Mouse (Mus musculus) granulocyte monocyte progenitor cell, adult 5-6 weeks (primary cell): ENCODE data around the gene Mapkapk5. TPM values are rescaled to one million over a fixed set of nuclear protein-coding genes. Genes with fewer than 3 reads are reported as not detected.

Source experiments
- ATAC-seq: replicated peaks from 2 replicates; pipeline ENCODE4 v1.8.0; 2016; ENCODE audit warnings: mild to moderate bottlenecking, moderate TSS enrichment, inconsistent platforms; ENCODE audit not compliant: poor library complexity, severe bottlenecking
- total RNA-seq, 2 experiments: library from RNA; stranded (forward) in 1 of 2; stranded (reverse) in 1 of 2; fragments of 200-712, 200-1000 nt in 1 of 2; fragments of >200 nt in 1 of 2; fragmentation: Nextera tagmentation in 1 of 2; gene quantifications; 2 replicates each; pipeline ENCODE4 v1.2.3; 2014 to 2017

Gene Mapkapk5
- total RNA-seq (2014; fragmentation: Nextera tagmentation): 60.9 and 128 TPM in 2 replicates
- 91.6 and 97.7 TPM in 2 replicates for total RNA-seq (2017)

GRCm38 (mm10) chr5:121545793-121546529, at the start of gene Mapkapk5:
Mapkapk5 (minus strand) TSS chr5:121545905.
- ATAC-seq: peak; percentile 84

DNA sequence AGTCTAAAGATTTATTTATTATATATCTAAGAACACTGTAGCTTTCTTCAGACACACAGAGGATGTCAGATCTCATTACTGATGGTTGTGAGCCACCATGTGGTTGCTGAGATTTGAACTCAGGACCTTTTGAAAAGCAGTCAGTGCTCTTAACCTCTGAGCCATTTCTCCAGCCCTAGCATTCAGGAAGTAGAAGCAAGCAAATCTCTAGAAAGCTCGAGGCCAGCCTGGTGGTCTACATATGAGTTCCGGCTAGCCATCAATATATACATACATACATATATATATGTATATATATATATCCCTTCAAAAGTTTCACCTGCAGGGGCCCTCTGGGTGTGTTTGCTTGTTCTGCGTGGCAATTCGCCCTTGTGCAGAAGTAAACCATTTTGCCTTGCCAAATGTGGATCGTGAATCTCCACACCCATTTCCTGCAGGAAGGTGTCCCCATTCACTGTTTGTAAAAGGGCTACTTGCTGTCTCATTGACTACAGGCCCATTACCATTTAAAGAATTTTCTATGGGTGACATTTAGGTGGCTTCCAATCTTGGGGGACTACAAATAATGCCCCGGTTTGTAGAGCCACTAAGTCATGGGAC, 49.1 kb upstream of the Mapkapk5 start:
- no peak for ATAC-seq

GRCm38 (mm10) chr5:121593451-121594401, 48.0 kb upstream of the Mapkapk5 start, which contains the start of gene Aldh2:
Aldh2 (minus strand) TSS chr5:121593824.
- peak; percentile 87 for ATAC-seq

DNA sequence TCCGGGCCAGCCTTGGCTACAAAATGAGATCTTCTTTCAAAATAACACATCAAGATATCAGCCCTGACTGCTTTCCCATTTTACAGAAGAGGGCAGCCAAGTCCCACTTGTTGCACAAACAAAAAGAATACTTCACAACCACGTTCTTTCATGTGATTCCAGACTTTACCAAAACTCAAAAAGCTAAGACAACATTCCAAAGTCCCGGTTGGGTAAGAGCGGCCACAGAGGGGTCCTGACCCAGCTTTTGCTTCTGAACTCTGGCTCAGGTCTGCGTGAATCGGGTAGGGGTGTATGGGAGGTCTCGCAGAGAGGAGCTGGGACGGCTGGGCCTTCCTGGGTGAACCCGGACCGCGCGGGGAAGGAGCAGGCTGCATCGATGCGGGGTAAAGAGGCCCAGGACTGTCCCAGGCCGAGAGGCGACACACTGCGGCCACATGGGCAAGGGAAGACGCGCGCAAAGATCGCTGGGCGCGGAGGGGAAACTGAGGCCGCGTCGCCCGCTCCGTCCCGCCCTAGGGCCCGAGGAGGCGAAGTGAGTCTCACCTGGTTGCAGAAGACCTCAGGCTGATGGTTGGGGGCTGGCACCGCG, 47.2 kb upstream of the Mapkapk5 start:
- ATAC-seq: no peak

DNA sequence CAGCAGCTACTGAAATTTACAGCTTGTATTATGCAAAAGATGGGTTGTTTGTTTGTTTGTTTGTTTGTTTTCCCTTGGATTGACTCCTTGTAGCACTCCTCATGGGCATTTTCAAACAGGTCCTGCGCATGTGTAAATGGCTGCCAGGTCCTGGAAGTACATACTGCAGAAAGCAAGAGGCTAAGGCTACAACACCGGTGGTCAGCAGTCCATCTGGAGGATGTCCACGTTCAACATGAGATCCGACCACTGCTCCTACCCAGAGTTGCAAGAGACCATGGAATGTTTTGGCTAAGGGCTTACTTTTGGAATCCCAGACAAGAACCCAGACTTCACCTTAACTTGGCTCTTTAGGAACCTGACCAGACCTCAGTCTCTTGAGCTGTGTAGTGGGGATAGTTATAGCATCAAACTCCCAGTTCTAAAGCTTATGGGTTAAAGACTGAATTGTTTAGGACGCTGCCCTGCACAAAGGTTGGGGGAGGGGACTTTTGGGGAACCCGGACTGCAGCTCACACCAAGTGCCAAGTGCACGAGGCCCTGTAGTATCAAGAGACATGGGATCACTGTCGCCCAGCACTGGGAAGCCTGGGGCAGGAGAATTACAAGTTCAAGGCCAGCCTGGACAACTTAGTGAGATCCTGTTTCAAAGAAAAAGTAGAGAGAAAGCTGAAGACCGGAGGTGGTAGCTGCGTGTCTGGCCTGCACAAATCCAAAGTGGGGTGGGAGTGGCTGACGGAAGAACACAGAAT, 46.5 kb upstream of the Mapkapk5 start:
- no peak for ATAC-seq

DNA sequence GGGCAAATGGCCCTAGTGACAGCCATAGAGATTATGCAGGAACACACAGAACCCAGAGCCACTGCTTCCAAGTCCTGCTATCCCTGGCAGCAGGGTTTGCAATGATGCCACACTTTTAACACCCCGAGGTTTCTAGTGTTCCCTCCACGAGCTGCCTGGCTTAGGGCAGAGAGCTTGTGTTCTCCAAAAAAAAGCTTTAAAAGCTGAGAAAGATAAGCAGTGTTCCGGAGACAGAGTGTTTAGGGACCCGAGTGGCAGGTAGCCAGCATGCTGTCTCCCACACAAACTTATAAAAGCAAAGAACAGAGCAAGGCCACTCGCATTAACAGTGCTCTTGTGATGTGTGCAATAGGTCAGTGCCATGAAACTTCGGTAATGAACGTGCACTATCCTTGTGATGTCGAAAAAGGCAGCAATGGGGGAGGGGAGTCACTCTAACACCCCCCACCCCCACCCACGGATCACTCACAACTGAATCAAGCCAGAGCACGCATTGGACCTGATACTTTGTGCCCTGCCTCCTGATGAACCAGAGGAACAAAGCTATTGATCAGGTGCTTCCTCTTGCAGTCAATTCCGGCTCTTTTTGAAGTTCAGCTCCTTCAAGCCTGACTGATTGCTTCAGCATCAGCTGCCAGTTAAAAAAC, 45.8 kb upstream of the Mapkapk5 start:
- no peak for ATAC-seq

DNA sequence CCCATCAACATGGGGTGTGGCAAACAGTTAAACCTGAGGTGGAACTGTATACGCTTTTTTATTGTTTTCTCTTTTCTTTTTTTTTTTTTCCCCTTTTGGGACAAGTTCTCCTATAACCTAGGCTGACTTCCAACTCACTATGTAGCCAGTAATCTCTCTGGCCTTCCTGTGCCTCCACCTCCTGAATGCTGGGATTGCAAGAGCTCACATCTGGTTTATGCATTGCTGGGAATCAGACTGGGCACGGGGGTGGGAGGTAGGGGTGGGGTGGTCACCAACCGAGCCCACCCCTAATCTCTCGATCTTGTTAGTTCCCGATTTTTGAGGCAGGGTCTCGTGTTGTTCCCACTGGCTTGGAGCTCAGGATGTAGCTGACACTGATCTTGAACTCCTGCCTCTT, 44.2 kb upstream of the Mapkapk5 start:
- no peak for ATAC-seq

- peak; percentile 58 for ATAC-seq
These were observed 40.8 kb upstream of the Mapkapk5 start for GRCm38 (mm10) chr5:121586400-121587039.

GRCm38 (mm10) chr5:121585699-121586098, 40.0 kb upstream of the Mapkapk5 start:
- no peak for ATAC-seq

- ATAC-seq: no peak
These were observed 39.3 kb upstream of the Mapkapk5 start for GRCm38 (mm10) chr5:121585005-121585404.

DNA sequence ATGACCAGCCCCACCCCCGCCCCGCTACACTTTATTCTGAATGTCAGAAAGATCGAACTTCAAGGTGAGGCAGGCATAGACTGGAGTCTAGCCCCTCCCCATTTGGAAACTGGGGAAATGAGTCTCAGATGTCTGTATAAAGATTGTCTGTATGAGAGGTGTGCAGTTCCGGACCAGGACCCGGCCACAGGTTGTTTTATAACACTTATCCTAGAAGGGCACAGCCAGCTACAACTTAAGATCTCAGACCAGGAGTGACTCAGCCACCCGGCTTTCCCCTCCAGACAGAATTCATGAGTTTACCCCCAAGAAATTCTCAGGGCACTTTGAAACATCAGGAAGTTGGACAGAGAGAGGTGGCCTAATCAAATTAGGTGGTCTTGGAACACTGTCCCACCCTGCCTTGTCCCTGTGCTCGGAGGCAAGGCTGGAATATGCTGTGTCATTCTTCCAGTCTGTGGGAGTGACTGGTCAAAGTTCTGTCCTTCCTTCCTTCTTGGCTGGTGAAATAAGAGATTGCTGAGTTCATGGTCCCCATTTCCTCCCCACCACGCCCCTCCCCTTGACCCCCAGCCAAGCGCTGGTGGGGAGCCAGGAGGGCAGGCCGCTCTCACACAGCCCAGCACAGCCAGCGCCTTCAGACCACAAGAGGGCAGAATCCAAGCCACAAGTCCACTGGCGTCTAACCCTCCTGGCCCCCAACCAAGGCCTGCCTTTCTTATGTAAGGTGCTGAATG, 38.2 kb upstream of the Mapkapk5 start:
- ATAC-seq: peak; percentile 91

DNA sequence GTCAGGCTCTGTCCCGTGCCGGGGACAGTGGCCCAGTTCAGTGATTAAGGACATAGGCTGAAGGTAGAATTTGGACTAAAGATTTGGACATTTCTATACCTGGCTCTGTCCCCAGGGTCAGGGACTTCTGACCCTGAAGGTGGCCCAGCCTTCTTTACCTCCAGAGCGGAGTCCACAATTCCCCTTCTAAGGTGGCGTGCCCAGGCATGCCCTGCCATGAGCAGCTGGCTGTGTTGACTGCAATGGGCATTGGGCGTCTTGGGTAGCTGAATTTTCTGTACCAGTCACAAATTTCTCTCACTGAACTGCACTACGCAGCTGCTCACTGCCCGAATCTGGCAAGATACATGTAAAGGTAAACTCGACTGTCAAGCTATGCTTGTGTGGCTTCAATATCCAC, 36.2 kb upstream of the Mapkapk5 start:
- no peak for ATAC-seq

GRCm38 (mm10) chr5:121576927-121577488, 31.3 kb upstream of the Mapkapk5 start:
- no peak for ATAC-seq

DNA sequence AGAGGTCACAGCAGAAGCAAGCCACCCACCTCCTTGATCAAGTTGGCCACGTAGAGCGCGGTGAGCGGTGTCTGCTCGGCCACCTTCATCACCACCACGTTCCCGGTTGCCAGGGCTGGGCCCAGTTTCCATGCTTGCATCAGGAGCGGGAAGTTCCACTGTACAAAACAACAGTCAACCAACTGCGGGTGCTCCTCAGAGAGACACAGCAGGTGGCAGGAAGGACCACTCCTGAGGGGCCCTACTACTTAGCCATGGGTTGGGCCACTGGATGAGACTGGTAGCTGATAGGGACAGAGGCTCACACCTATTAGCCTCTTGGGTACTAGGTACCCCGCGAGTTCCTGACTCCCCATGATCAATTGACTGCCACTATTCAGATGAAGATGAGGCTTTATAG, 30.2 kb upstream of the Mapkapk5 start:
- no peak for ATAC-seq

GRCm38 (mm10) chr5:121574145-121574544, 28.4 kb upstream of the Mapkapk5 start:
- ATAC-seq: no peak

- ATAC-seq: no peak
These were observed 25.1 kb upstream of the Mapkapk5 start for GRCm38 (mm10) chr5:121570787-121571186.

DNA sequence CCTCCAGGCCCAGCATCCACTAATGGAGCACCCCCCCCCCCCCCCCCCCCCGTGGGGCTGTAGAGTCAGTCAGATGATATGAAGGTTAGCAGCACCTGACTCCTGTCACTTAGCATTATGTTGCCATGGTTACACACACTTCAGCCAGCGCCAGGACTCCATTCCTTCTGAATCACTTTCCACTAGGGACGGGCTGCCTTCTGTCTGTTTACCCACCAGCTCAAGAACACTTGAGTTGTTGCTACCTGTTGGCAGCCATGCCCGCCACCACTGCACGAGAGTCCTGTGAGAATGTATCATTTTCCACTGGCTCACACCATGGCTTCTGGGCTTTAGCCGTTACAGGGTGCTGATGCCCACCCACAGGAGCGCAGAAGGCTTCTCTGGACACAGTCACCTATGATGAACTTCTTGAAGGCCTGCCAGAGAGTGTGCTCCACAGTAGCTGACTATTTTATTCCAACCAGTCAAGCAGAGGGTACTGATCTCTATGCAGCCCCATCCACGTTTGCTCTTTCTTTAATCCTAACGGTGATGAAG, 24.2 kb upstream of the Mapkapk5 start:
- ATAC-seq: no peak
